Mouse (Mus musculus) NIH3T3 (cell line): ENCODE results near the gene Rgs9bp.

Experiments
- DNase-seq: peaks from one replicate; pipeline ENCODE4 v3.0.0-alpha.2; 2012; ENCODE audit warnings: low read depth

Rgs9bp gene

DNA sequence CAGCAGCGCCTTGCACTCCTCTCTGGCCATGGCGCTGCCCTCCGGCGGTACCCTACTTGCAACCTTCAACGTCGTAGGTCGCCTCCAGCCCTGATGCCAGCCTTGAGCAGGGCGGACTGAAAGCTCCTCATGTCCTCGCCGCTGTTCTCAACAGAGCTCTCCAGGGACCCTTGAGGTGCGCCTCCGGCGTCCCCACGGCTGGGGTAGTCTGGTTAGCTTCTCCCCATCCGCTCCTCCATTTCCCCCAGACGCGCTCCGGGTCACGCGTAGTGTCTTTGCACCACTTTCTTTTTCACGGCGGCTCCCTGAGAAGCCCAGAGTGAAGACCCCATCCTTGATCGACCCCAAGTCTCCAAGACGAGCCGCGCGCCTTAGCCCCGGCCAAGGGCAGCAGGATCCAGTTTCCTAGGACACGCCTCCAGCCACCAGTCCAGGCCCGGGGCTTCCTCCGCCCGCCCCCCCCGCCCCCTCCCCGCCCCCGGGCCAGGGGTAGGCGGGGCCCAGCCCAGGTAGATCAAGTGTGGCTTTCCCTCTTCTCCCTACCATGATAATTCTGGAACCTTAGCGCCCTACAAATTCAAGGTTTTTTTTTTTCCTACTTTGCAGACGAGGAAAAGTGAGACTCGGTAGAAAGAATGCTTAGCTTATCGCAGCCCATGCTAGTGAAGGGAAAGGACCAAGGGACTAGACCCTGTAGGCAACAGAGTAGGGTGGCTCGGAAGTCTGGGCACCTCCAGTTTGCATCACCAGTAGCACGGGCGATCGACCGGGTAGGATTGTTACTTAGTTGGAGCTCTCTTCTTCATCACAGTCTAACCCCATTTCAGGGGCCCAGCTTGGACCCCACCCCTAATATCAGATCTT lies at the start of gene Rgs9bp:
Gene Rgs9bp (minus strand): TSS at position 392 of the 864 bp plus-strand sequence.
- DNase-seq, result peak; percentile 75

DNA sequence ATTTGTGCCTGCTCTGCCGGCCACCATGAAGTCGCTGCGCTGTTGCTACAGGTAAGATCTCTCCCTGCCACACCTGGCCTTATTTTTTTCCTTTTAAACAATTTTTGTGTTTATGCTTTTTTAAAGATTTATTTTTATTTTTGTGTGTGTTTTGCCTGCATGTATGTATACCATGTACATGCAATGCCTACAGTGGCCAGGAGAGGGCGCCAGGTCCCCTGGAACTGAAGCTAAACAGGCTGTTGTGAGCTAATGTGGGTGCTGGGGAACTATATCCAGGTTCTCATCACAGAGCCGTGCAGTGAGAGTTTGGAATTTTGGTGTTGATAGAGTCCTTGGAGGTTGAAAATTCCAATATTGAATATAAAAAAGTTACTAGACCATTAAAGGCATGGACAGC lies 43.1 kb upstream of the Rgs9bp start:
- DNase-seq, result peak; percentile 66

DNA sequence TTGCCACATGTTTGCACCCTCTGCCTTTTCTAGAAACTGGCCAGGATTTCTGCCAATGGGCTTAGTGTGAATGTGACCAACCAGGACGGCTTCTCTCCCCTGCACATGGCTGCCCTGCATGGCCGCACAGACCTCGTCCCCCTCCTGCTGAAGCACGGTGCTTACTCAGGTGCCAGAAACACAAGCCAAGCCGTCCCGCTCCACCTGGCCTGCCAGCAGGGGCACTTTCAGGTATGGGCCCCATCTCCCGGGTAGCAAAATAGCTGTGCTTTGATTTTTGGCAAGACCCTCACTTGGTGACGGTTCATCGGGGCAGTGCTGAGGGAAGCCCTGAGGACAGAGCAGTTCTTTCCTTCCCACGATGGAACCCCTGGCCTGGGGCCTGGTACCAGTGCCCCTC lies 42.0 kb upstream of the Rgs9bp start:
- DNase-seq, result no peak

DNA sequence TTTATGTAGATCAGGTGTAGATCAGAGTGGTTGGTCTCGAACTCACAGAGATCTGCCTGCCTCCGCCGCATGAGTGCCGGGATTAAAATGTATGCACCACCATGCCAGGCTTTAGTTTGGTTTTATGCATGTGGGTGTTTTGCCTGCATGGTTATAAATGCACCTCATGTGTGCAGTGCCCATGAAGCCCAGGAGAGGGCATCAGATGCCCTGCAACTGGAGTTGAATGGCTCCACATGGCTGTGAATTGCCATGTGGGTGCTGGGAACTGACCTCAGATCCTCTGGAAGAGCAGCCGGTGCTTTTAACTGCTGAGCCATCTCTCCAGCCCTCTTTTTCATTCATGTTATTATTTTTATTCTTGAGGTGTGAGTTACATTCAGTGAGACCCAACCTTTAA lies 40.7 kb upstream of the Rgs9bp start:
- DNase-seq, result peak; percentile 14

DNA sequence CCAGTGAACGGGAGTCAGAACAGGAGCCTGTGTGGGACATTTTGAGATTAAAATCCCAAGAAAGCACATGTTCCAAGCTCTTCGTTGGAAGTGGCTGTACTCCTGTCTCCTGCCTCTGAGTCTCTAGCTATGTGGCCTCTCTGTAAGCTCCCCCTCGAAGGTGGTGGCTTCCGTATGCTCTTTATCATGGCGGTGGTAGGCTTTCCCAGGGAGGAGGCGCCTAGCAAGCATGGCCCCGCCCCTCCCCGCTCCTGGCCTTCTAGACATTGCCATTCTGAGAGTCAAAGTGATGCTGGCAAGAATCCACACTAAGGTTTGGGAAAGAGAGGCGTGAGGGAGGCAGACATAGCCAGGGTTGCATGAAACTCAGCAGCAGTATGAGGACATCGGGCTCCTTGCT lies 37.2 kb upstream of the Rgs9bp start:
- DNase-seq, result no peak

- DNase-seq, result no peak
Observed at GRCm38 (mm10) chr7:35617513-35617912, 32.1 kb upstream of the Rgs9bp start.

DNA sequence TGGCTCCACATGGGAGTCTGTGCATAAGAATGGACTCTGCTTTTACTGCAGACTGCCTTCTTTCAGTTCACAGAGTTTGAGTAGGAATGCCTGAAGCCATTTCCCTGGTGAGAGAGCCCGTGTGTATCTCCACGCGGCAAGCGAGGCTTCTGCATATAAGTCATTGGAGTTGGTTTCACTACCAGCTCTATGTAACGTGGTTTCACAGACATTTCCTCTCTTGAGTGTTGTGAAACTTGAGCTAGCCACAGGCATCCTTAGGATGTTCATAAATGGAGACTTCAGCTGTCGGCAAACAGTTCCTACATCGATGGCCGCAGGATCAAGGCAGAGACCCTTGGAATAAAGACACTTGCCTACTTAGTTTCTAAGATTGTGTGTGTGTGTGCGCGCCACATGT lies 23.9 kb upstream of the Rgs9bp start:
- DNase-seq, result no peak

DNA sequence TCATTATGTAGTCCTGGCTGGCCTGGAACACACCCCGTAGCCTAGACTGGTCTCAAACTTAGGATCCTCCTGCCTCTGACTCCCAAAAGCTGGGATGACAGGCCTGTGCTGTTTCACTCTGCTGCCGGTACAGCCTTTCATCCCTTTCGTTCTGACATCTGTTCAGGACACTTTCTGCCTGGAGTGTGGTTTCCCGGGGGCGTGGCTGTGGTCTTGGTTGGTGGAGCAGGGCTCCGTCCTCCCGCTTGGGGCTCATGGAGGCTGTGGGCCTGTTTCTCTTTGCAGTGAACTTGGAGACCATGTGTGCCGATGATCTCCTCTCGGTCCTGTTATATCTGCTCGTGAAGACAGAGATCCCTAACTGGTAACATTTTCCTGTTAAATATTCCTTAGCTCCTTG lies 21.4 kb upstream of the Rgs9bp start:
- no peak for DNase-seq

DNA sequence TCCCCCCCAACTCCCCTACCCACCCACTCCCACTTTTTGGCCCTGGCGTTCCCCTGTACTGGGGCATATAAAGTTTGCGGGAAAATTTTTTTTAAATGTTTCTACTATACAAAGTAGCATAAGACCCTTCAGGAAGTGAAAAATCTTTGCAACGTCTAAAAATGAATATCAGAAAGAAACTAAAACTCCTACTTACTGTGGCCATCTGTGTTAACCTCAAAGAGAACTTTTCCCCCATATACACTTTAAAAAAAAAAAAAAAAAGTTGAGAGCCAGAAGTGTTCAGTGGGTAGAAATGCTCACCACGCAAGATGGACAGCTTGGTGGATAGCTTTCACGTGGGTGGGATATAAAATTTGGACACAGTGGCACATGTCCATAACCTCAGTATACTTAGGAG lies 17.4 kb upstream of the Rgs9bp start:
- no peak for DNase-seq

- DNase-seq, result no peak
Observed at GRCm38 (mm10) chr7:35601106-35601505, 15.7 kb upstream of the Rgs9bp start.

GRCm38 (mm10) chr7:35600031-35600430 lies 14.6 kb upstream of the Rgs9bp start:
- DNase-seq, result no peak

GRCm38 (mm10) chr7:35599492-35599891 lies 14.1 kb upstream of the Rgs9bp start:
- DNase-seq, result peak; percentile 55

GRCm38 (mm10) chr7:35594311-35594710 lies 8.9 kb upstream of the Rgs9bp start:
- no peak for DNase-seq

- no peak for DNase-seq
Observed at GRCm38 (mm10) chr7:35590731-35591191, 5.4 kb upstream of the Rgs9bp start.

- DNase-seq, result no peak
Observed at GRCm38 (mm10) chr7:35589485-35589884, 4.1 kb upstream of the Rgs9bp start.

DNA sequence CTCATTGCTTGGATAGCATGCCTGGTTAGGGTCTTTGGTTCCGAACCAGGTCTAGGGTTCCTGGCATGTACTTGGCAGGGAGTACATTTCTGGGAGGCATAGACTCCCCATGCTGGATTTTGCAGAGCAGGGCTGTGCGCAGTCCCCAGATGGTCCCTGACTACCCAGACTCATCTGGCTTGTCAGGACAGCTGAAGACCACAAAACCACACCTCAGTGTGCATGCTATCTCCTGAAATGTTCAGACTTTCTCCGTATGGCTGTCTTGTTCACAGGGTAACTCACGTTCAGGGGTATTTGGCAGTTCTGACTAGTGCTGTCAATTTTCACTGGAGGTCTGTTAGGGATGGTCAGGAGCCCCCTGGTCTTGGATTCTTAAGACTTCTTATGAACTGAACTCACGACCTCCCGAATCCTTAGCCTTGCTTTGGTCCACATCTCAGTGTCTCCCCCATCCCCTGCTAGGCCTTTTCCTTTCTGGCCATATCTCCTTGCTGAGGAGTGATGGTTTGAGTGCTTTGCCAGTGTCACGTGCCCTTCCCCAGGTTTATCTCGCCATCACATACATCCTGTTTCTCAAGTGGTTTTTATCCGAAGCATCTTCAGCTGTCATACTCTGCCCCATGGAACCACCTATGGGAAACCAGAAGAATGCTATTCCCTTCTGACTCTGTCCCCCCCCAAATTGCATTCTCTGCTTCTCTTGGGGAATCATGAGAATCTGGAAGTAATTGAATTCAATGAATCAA lies 3.5 kb upstream of the Rgs9bp start:
- DNase-seq, result no peak

DNA sequence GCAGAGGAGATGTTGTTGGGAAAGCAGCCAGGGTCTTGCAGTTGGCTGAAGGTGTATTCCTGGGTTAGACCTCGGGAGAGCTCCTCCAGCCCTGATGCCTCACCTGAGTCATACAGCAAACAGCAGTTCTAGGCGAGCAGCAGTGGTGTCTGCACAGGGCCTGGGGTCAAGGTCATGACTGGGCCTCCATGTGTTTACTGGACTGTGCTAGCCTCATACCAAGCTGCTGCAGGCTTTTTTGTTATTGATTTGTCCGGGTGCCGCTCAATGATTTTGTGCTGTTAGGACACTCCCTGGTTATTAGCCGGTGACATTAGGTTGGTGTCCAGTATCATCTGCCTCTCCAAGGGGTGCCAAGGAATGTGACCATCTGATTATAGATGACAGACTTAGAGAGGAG lies 2.3 kb upstream of the Rgs9bp start:
- DNase-seq, result no peak

DNA sequence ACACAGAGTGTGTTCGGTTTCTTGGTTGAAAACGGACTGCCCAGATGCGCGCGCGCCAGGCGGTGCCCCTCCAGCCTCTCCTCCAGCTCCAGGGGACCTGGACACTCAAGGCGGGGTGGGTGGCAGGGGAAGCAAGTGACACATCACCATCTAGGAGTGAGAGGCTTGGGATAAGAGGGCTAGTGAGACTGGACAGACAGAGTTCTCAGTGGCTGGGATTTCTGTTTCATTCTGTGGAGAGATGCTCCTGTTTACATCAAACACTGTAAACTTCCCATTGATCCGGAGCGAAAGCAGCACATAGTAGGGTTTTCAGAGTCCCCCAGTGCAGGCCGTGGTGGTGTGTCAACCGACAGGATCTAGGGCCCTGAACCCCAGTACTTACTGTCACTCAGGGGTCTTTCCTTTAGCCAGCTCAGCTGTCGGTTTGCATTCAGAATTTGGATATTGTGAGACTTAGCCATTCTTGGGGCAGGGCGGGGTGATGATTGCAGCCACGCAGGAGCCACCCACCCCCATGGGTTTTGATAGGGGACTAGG lies 1.6 kb upstream of the Rgs9bp start:
- DNase-seq, result no peak

DNA sequence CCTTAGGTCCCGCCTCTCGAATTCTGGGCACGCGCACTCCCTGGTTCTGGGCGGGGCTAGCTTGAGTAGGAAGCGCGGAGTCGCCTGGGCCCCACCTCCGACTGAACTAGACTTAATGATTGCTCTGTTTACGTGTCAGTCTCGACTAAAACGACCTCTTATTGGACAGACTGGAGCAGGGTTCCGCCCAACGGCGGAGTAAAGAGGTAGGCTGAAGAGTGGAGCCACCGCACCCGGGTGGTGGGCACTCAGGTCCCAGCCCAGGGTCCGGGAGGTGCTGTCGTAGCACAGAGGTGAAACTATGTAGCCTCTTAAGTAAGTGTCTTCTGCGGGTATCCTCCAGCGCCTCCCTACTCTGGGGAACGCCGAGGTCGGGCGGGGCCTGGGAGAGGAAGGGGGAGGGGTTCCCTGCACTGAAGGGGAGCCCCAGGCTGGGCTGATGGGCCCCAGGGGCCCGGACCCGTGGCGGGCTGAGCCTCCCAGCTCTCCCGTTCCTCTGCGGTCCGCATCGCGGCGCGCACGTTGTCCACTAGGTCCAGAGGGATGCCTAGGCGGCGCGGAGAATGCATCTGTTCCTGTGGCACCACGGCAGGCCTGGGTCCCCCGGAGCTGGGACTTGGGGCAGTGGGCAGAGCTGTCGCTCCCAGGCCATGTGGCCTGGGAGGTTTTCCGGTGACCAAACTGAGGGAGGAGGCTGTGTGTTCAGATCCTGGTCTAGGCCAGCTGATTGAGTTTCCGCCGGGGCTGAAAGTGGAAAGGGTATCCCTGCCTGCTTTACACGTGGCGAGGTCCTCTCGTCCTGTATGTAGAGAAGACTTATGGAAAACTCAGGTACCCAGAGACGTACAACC lies 898 bp upstream of the Rgs9bp start, which contains the start of gene Ankrd27:
Gene Ankrd27 (plus strand): TSS at position 190 of the 851 bp plus-strand sequence.
- peak; percentile 98 for DNase-seq

GRCm38 (mm10) chr7:35584786-35585190 lies 594 bp downstream of the Rgs9bp start:
- DNase-seq, result no peak

- no peak for DNase-seq
Observed at GRCm38 (mm10) chr7:35584068-35584785, 1.2 kb downstream of the Rgs9bp start.
